Mouse (Mus musculus) kidney, adult 2 months (tissue): Measurements from ENCODE around the gene Ube2z. TPM values are rescaled to one million over a fixed set of nuclear protein-coding genes. Genes with fewer than 3 reads are reported as not detected.
"Not testable (repeated sequence)": the region's sequence is repeated elsewhere in the genome, so short reads cannot be mapped to it uniquely, and the experiment has no call there.

Experiments used
- DNase-seq: peaks from one replicate; pipeline ENCODE4 v3.0.0; 2021
- H3K27ac ChIP-seq: fragments of 200-500 bp; 2 replicates; pipeline ENCODE4 v1.5.1; 2012; ENCODE audit warnings: low read depth, low read length, control low read depth, inconsistent platforms; ENCODE audit not compliant: insufficient read depth
- H3K27me3 ChIP-seq: fragments of 200-500 bp; replicated peaks from 2 replicates; pipeline ENCODE4 v1.6.1; 2012; ENCODE audit warnings: mild to moderate bottlenecking, moderate library complexity, low read length, inconsistent platforms; ENCODE audit not compliant: control insufficient read depth, insufficient read depth
- H3K36me3 ChIP-seq: fragments of 200-500 bp; 2 replicates; pipeline ENCODE4 v1.6.1; 2012; ENCODE audit warnings: mild to moderate bottlenecking, moderate library complexity, low read length, inconsistent platforms; ENCODE audit not compliant: control insufficient read depth, insufficient read depth
- H3K4me1 ChIP-seq: fragments of 200-500 bp; 2 replicates; pipeline ENCODE4 v1.6.1; 2011; ENCODE audit warnings: low read length; ENCODE audit not compliant: control insufficient read depth, insufficient read depth
- H3K4me3 ChIP-seq: fragments of 200-500 bp; 2 replicates; pipeline ENCODE4 v1.5.1; 2011; ENCODE audit warnings: mild to moderate bottlenecking, low read depth, low read length, control low read depth; ENCODE audit not compliant: insufficient read depth
- CTCF ChIP-seq: fragments of 200-500 bp; conservative IDR thresholded peaks from 2 replicates; pipeline ENCODE4 v1.5.1; 2011; ENCODE audit warnings: low read depth, mild to moderate bottlenecking, control low read depth, low read length, moderate library complexity, mixed read lengths; ENCODE audit not compliant: insufficient read depth, insufficient read length
- POLR2A ChIP-seq: fragments of 200-500 bp; IDR thresholded peaks from one replicate; pipeline ENCODE4 v1.6.1; 2011; ENCODE audit warnings: low read depth, low read length, control low read depth
- WGBS: fragments of 180-500 bp; shearing (Covaris S2); methylation state at CpG from one replicate; pipeline ENCODE4 v1.1.7; 2018; 5-methylcytosine and 5-hydroxymethylcytosine counted together
- polyA plus RNA-seq: library from polyadenylated mRNA; depleted of rRNA; stranded (reverse); fragments of >200 nt; gene quantifications from 2 replicates; pipeline ENCODE4 v1.2.3, GENCODE M21; 2012; rRNA removed

Ube2z gene
- polyA plus RNA-seq: 36.0 and 38.8 TPM in 2 replicates

- 3% methylated on average over 50 of the region's 50 CpGs for WGBS
- H3K27ac ChIP-seq: peak within 1 kb of the TSS; percentile 47
Measured at GRCm38 (mm10) chr11:96065215-96065911, at the start of gene Ube2z. TSS of gene Ube2z (minus strand) at chr11:96065388.

GRCm38 (mm10) chr11:96114077-96114476 is 48.9 kb upstream of the Ube2z start:
- TF ChIP-seq POLR2A (no peak), CTCF (no peak)
- no peak overlapping the region for H3K27ac ChIP-seq
- no peaks in the 10 kb centered on the region for H3K27me3 ChIP-seq
- H3K4me3 ChIP-seq: no peak overlapping the region
- 68% methylated on average over 2 of the region's 2 CpGs for WGBS
- no peaks in the 10 kb centered on the region for H3K4me1 ChIP-seq
- no peaks in the 10 kb centered on the region for H3K36me3 ChIP-seq
- no peak for DNase-seq

More at GRCm38 (mm10) chr11:96065215-96065911, at the start of gene Ube2z:
- Histone ChIP-seq H3K4me3 (peak within 1 kb of the TSS; percentile 89), H3K4me1 (peaks cover 2% of the 10 kb centered on the region; the same call in 1 of the 2 replicates), H3K36me3 (peaks cover under 1% of the 10 kb centered on the region; the same call in 1 of the 2 replicates), H3K27me3 (no peaks in the 10 kb centered on the region)
- TF ChIP-seq POLR2A: peak; percentile 24
- no peak for TF ChIP-seq CTCF
- DNase-seq: peak; percentile 98

- Histone ChIP-seq H3K4me3 (no peak within 1 kb of the TSS), H3K4me1 (no peaks in the 10 kb centered on the region), H3K27me3 (no peaks in the 10 kb centered on the region), H3K27ac (no peak within 1 kb of the TSS), H3K36me3 (no peaks in the 10 kb centered on the region)
- 59% methylated on average over 14 of the region's 14 CpGs for WGBS
- TF ChIP-seq POLR2A (no peak), CTCF (no peak)
- DNase-seq: no peak
Measured at GRCm38 (mm10) chr11:96111751-96112150, 46.6 kb upstream of the Ube2z start, which contains the start of gene Calcoco2. TSS of gene Calcoco2 (minus strand) at chr11:96111964.

- H3K4me1 ChIP-seq, H3K4me3 ChIP-seq, H3K27me3 ChIP-seq, H3K36me3 ChIP-seq, H3K27ac ChIP-seq, DNase-seq: not testable (repeated sequence)
- 73% methylated on average over 2 of the region's 2 CpGs for WGBS
- 0 out of 2 replicates have a peak, but pooled peaks have one; percentile 18 for TF ChIP-seq CTCF
Measured at GRCm38 (mm10) chr11:96110950-96111349, 45.8 kb upstream of the Ube2z start.

- Histone ChIP-seq H3K4me1 (no peaks in the 10 kb centered on the region), H3K27ac (no peak overlapping the region), H3K36me3 (no peaks in the 10 kb centered on the region), H3K27me3 (no peaks in the 10 kb centered on the region), H3K4me3 (no peak overlapping the region)
- no peak for DNase-seq
- WGBS: 60% methylated on average over 1 of the region's 1 CpGs
- TF ChIP-seq CTCF: no peak
- TF ChIP-seq POLR2A: no peak
Measured at GRCm38 (mm10) chr11:96108376-96108775, 43.2 kb upstream of the Ube2z start.

GRCm38 (mm10) chr11:96093361-96093760 is 28.2 kb upstream of the Ube2z start:
- no peak overlapping the region for H3K27ac ChIP-seq
- TF ChIP-seq CTCF (peak; percentile 98; the same call in 1 of the 2 replicates), POLR2A (no peak)
- H3K27me3 ChIP-seq: no peaks in the 10 kb centered on the region
- H3K4me3 ChIP-seq: no peak overlapping the region
- H3K4me1 ChIP-seq: no peaks in the 10 kb centered on the region
- no peaks in the 10 kb centered on the region for H3K36me3 ChIP-seq
- 6% methylated on average over 3 of the region's 3 CpGs for WGBS
- DNase-seq: peak; percentile 50

- Histone ChIP-seq H3K4me3 (no peak overlapping the region), H3K4me1 (no peaks in the 10 kb centered on the region), H3K27me3 (no peaks in the 10 kb centered on the region), H3K27ac (no peak overlapping the region), H3K36me3 (no peaks in the 10 kb centered on the region)
- 30% methylated on average over 7 of the region's 7 CpGs for WGBS
- peak; percentile 27 for DNase-seq
- TF ChIP-seq CTCF: no peak
- TF ChIP-seq POLR2A: no peak
Measured at GRCm38 (mm10) chr11:96092674-96093291, 27.6 kb upstream of the Ube2z start.
